Mouse (Mus musculus): ENCODE measurements around the gene Olfr1195. TPM values are rescaled to one million over a fixed set of nuclear protein-coding genes. Genes with fewer than 3 reads are reported as not detected.

The Olfr1195 gene
- not detected for total RNA-seq (2023)

GRCm38 (mm10) chr2:88689087-88689486 is at the start of gene Olfr1195:
TSS of gene Olfr1195 (minus strand) at chr2:88689187.

GRCm38 (mm10) chr2:88732266-88732665 is 43.3 kb upstream of the Olfr1195 start, which contains the start of gene Olfr1197:
TSS of gene Olfr1197 (minus strand) at chr2:88732366.

GRCm38 (mm10) chr2:88704497-88704896 is 15.5 kb upstream of the Olfr1195 start, which contains the start of gene Olfr1196:
TSS of gene Olfr1196 (minus strand) at chr2:88704597.

GRCm38 (mm10) chr2:88675328-88675727 is 13.7 kb downstream of the Olfr1195 start, which contains the start of gene Olfr1193:
TSS of gene Olfr1193 (plus strand) at chr2:88675628.

GRCm38 (mm10) chr2:88648209-88648608 is 40.8 kb downstream of the Olfr1195 start, which contains the start of gene Olfr1192-ps1:
TSS of gene Olfr1192-ps1 (plus strand) at chr2:88648509.

GRCm38 (mm10) chr2:88640242-88640641 is 48.7 kb downstream of the Olfr1195 start, which contains the start of gene Olfr1191-ps1:
TSS of gene Olfr1191-ps1 (plus strand) at chr2:88640542.

Other genes with a start within 250 kb of the Olfr1195 start
- not detected for gene Gm13757, start 240.1 kb downstream of the Olfr1195 start, total RNA-seq (2023)
- not detected for gene Olfr1183, start 234.3 kb downstream of the Olfr1195 start, total RNA-seq (2023)
- not detected for gene Olfr1184, start 205.6 kb downstream of the Olfr1195 start, total RNA-seq (2023)
- gene Olfr1185-ps1, start 195.9 kb downstream of the Olfr1195 start, total RNA-seq (2023), result not detected
- gene Olfr1186, start 170.6 kb downstream of the Olfr1195 start, total RNA-seq (2023), result not detected
- not detected for gene Olfr1188, start 132.3 kb downstream of the Olfr1195 start, total RNA-seq (2023)
- gene Olfr1189, start 102.7 kb downstream of the Olfr1195 start, total RNA-seq (2023), result not detected
- under 1 TPM in 1 of 2 experiments, not detected in 1; 0.09 TPM for gene Olfr1191-ps1, start 48.6 kb downstream of the Olfr1195 start, total RNA-seq (2023)
- not detected for gene Olfr1192-ps1, start 40.7 kb downstream of the Olfr1195 start, total RNA-seq (2023)
- not detected for gene Olfr1193, start 13.6 kb downstream of the Olfr1195 start, total RNA-seq (2023)
- not detected for gene Olfr1196, start 15.4 kb upstream of the Olfr1195 start, total RNA-seq (2023)
- gene Olfr1197, start 43.2 kb upstream of the Olfr1195 start, total RNA-seq (2023), result not detected
- gene Olfr1198, start 62.2 kb upstream of the Olfr1195 start, total RNA-seq (2023), result not detected
- gene Olfr1199, start 71.3 kb upstream of the Olfr1195 start, total RNA-seq (2023), result not detected
- not detected for gene Olfr1200, start 81.3 kb upstream of the Olfr1195 start, total RNA-seq (2023)
- not detected for gene Olfr1201, start 103.8 kb upstream of the Olfr1195 start, total RNA-seq (2023)
- gene Olfr1202, start 125.3 kb upstream of the Olfr1195 start, total RNA-seq (2023), result not detected
- not detected for gene Olfr1205, start 140.6 kb upstream of the Olfr1195 start, total RNA-seq (2023)
- gene Olfr1204, start 160.1 kb upstream of the Olfr1195 start, total RNA-seq (2023), result not detected
- gene Olfr1206, start 174.0 kb upstream of the Olfr1195 start, total RNA-seq (2023), result not detected
- not detected for gene Olfr1208, start 213.1 kb upstream of the Olfr1195 start, total RNA-seq (2023)
- gene Olfr1209, start 226.0 kb upstream of the Olfr1195 start, total RNA-seq (2023), result not detected
- not detected for gene Olfr1211, start 248.9 kb upstream of the Olfr1195 start, total RNA-seq (2023)

Data from neutrophil, adult 59 days (primary cell).